Mouse (Mus musculus) small intestine, adult 2 months (tissue): ENCODE data around the gene Slc44a2.

Source experiments
- CTCF ChIP-seq: fragments of 200-500 bp; IDR thresholded peaks from 2 replicates; pipeline ENCODE4 v1.5.1; 2012; ENCODE audit warnings: low read depth, mild to moderate bottlenecking, control low read depth, inconsistent platforms, low read length, moderate library complexity, mixed read lengths; ENCODE audit not compliant: insufficient replicate concordance, insufficient read length; ENCODE audit errors: extremely low read depth
- POLR2A ChIP-seq: fragments of 200-500 bp; IDR thresholded peaks from 2 replicates; pipeline ENCODE4 v1.6.1; 2012; ENCODE audit warnings: low read depth, mild to moderate bottlenecking, control low read depth, inconsistent platforms, low read length, moderate library complexity

DNA sequence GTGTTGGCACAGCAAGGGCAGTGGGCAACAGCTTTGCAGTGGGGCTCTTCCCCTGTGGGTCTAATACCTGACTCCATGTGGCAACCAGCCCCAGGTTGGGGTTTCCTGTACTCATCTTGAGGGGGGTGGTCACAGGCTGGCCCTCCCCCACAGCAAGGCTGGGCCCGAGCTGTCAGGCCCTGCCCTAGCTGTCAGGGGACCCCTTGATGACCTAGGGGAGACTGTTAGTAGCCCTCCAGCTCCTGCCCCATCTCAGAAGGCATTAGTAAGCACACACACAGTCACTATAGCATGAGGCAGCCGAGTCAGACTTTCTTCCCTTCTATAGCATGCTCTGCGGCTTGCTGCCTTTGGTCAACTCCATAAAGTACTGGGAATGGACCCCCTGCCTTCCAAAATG is 75.2 kb downstream of the Slc44a2 start:
- TF ChIP-seq CTCF: no peak
- no peak for TF ChIP-seq POLR2A
